Mouse (Mus musculus) olfactory bulb, adult 2 months (tissue): Measurements from ENCODE around the gene BC025920. TPM values are rescaled to one million over a fixed set of nuclear protein-coding genes. Genes with fewer than 3 reads are reported as not detected.

Experiments
- H3K27ac ChIP-seq: fragments of 200-500 bp; 2 replicates; pipeline ENCODE4 v1.5.1; 2012; ENCODE audit warnings: low read depth, low read length; ENCODE audit not compliant: insufficient read depth
- H3K4me1 ChIP-seq: fragments of 200-500 bp; 2 replicates; pipeline ENCODE4 v1.6.1; 2012; ENCODE audit warnings: low read length; ENCODE audit not compliant: control insufficient read depth, insufficient read depth
- H3K4me3 ChIP-seq: fragments of 200-500 bp; 2 replicates; pipeline ENCODE4 v1.5.1; 2012; ENCODE audit warnings: mild to moderate bottlenecking, low read depth, low read length, moderate library complexity; ENCODE audit not compliant: insufficient read depth
- CTCF ChIP-seq: fragments of 200-500 bp; IDR thresholded peaks from 2 replicates; pipeline ENCODE4 v1.5.1; 2012; ENCODE audit warnings: low read depth, mild to moderate bottlenecking, low read length, moderate library complexity; ENCODE audit not compliant: insufficient read depth
- POLR2A ChIP-seq: fragments of 200-500 bp; IDR thresholded peaks from 2 replicates; pipeline ENCODE4 v1.6.1; 2012; ENCODE audit warnings: mild to moderate bottlenecking, low read depth, low read length, moderate library complexity; ENCODE audit not compliant: insufficient read depth
- WGBS: fragments of 180-500 bp; shearing (Covaris S2); methylation state at CpG from one replicate; pipeline ENCODE4 v1.1.7; 2018; 5-methylcytosine and 5-hydroxymethylcytosine counted together
- polyA plus RNA-seq: library from polyadenylated mRNA; stranded (reverse); fragments of >200 nt; gene quantifications from 2 replicates; pipeline ENCODE4 v1.2.4, GENCODE M21; 2012; ENCODE audit warnings: low replicate concordance; ENCODE audit not compliant: missing spikeins, insufficient read depth, insufficient read length

BC025920 gene
- polyA plus RNA-seq, 1 experiment = not detected

DNA sequence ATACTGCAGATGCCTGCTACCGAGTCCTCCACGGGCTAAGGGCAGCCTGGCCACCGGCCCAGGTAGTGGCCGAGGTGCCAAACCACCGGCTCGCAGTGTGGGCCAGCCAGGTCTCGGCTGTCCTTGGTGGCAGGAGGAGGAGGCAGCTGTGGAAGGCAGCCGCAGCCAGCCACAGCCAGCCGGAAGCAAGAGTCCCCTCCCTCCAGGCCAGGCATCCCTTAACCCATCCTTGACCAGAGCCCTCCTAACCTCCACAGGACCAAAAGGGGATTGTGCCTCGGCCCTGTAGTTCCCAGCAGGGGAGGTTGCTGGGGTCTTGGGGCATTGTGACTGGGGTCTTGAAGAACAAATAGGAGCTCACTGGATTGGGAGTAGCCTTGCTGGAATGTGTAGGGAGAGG, 41.9 kb upstream of the BC025920 start:
- Histone ChIP-seq H3K4me1 (peaks cover 49% of the 10 kb centered on the region), H3K27ac (no peak overlapping the region), H3K4me3 (no peak overlapping the region)
- no peak for TF ChIP-seq CTCF
- TF ChIP-seq POLR2A = no peak
- 26% methylated on average over 10 of the region's 10 CpGs for WGBS

DNA sequence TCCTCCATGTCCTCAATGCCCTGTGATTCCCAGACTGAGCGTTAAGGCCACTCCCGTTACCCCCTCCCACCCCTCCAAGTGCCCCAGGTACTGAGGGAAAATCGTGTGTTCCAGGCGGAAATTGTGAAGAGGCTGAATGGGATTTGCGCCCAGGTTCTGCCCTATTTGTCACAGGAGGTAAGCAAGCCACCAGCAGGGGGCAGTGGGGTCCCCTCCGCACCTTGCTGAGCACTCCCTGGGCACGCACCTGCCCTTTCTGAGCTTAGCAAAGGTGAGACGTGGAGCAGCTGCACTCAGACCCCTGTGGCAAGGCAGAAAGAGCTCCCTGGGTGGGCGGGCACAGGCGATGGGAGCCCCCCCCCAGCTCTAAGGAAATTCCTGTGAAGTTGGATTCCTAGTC, 41.3 kb upstream of the BC025920 start:
- Histone ChIP-seq H3K4me1 (peaks cover 53% of the 10 kb centered on the region), H3K27ac (no peak overlapping the region), H3K4me3 (no peak overlapping the region)
- TF ChIP-seq POLR2A (no peak), CTCF (peak; percentile 68; the same call in 1 of the 2 replicates)
- WGBS = 60% methylated on average over 10 of the region's 10 CpGs

DNA sequence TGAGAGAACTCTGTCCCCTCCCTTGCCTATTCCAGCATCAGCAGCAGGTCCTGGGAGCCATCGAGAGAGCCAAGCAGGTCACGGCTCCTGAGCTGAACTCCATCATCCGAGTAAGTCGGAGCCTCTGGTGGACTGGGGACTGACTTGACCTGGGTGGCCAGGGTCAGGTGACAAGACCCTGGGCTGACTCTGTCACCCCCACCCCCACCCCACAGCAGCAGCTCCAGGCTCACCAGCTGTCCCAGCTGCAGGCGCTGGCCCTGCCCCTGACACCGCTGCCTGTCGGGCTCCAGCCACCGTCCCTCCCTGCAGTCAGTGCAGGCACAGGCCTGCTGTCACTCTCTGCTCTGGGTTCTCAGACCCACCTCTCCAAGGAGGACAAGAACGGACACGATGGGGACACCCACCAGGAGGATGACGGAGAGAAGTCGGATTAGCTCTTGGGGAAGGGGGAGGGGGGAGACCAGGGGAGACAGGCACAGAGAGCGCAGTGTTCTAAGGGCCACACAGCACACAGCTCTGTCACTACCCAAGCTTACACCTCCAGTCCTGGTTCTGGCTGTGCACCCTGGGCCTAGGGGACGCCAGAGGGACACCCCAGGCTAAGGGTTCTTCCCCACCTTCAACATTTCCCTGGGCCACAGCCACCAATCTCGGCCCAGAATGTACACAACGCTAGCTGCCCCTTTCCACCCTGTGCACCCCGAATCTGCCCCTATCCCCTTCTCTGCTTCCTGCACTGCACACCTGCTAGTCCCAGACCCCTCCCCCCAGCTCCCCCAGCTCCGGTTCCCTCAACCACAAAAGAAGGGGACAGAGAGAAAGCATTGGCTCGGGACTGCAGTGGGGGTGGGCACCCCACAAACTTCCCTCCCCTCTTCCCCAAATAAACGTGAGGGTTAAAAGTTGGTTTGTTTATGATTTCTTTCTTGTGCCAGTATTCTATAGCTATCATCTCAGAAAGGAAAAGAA, 40.5 kb upstream of the BC025920 start:
- peaks cover 60% of the 10 kb centered on the region for H3K4me1 ChIP-seq
- TF ChIP-seq CTCF = no peak
- no peak for TF ChIP-seq POLR2A
- WGBS = 61% methylated on average over 20 of the region's 20 CpGs
- H3K4me3 ChIP-seq = no peak overlapping the region
- no peak overlapping the region for H3K27ac ChIP-seq

DNA sequence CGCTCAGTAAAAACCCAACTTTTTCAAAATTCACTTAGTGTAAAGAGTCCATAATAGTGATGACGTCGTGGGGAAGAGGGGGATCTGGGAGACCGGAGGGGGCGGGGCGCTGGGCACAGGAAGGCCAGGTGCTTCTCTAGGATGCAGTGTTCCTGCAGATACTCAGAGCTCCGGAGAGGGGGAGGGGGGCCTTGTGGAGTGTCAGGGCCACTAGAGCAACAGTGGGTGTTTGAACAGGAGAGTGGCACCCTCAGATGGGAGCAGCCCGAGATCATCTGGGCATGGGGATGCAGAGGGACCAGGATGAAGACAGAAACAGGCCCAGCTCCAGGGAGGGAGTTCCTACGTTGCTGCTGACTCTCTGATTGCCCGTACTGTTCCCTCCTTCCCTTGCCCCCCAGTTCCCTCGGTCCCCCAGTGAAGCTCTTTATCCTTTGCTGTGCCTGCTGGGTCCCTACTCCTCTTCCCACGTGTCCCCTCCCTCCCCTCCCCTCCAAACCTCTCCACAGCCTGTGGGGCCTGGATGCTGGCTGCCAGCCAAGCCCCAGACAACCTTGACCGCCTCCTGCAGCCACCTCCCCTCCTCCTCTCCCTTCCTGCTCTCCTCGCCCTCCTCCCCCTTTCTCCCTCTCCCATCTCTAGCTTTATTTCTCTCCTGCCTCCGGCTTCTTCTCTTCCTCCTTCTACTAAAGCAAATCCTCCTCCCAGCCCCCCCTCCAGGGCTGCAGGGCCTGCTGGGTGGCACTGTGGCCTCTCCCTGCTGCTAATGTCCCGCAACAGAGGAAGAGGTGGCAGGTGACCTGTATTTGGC, 37.5 kb upstream of the BC025920 start:
- no peak overlapping the region for H3K4me3 ChIP-seq
- no peak overlapping the region for H3K27ac ChIP-seq
- WGBS = 27% methylated on average over 16 of the region's 16 CpGs
- peaks cover 57% of the 10 kb centered on the region for H3K4me1 ChIP-seq
- TF ChIP-seq POLR2A (no peak), CTCF (no peak)

DNA sequence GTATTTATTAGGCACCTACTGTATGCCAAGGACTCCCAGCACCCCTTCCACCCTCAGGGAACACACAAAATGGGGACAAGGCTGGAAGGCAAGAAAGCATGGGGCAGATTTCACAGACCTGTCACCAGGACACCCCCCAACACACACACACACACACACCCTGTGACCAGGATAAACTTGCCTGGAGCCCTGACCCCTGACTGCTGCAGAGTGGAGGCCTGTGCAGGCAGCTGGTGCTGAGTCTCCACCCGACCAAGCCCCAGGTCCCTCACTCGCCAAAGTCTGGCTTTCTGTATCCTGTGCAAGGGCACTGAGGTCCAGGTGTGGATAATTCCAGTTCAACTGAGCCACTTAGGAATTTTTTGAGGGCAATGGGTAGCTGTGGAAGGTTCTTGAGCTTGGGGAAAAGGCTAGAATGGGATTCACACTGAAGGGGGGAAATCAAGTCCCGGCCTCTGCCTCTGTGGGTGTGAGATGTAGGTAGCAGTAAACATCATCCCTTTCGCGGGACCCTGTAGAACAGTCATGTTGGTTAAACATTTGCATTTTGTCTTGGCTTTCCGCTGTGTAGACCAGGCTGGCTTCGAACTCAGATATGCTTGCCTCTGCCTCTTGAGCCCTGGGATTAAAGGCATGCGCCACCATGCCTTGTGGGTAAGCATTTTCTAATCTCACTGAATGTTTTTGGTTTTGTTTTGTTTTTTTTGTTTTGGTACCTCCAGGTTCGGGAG, 36.4 kb upstream of the BC025920 start:
- WGBS = 73% methylated on average over 9 of the region's 9 CpGs
- Histone ChIP-seq H3K27ac (peak overlapping the region; percentile 12; the same call in 1 of the 2 replicates), H3K4me3 (no peak overlapping the region), H3K4me1 (peaks cover 53% of the 10 kb centered on the region)
- TF ChIP-seq CTCF = no peak
- TF ChIP-seq POLR2A = no peak

DNA sequence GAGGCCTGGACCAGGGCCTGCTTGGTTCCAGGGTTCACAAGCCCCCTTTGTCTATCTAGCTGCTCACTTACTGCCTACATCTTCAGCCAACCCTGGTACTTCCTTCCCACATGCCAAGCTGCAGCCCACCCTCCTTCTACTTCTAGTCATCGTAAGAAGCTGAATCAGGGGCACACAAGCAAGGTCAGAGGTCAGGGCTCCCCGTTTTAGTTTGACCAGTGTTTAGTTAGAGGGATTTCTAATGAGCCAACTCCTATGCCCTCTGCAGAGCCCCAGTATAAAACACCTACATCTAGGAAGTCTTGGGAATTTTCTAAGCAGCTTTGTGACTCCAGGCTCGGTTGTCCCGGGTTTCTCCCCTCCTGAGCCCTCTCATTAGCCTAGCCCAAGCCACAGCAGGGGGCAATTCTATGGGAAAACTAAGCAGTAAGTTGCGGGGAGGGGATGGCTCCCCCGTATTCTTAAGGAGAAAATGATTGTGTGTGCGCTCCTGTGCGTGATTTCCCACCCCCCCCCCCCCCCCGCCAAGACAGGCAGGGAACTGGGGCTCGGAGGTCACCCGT, 35.8 kb upstream of the BC025920 start:
- no peak for TF ChIP-seq POLR2A
- no peak for TF ChIP-seq CTCF
- 4% methylated on average over 11 of the region's 11 CpGs for WGBS
- Histone ChIP-seq H3K27ac (peak overlapping the region; percentile 12; the same call in 1 of the 2 replicates), H3K4me3 (peak overlapping the region; percentile 53), H3K4me1 (peaks cover 50% of the 10 kb centered on the region)

DNA sequence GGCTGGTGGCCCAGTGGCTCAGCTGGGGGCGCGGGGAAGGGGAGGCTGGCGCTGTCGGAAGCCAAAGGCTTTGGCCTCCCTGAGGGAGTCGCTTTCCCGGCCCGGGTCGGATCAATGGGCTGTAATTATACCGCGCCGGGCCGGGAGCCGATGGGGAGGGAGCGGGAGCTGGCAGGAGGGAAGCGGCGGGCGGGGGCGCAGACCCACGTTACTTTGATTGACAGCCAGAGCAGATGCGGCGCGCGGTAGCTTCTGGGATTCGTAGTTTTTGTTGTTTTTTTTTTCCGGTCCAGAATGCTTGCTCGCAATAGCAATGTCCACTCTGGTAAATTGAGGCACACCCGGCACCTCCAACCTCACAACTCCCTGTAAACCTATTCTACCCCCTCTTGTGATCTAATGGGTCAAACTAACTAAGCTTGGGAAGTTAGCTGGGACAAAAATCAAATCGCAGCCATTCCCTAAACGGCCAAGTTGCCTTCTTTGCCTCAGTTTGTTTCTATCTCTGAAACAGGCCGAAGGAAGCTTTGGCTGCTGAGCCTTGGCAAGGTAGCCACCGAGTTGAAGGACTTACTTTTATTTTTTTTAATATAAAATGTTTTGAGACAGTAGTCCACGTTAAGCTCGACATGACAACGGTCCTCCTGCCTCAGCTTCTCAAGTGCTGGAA, 35.1 kb upstream of the BC025920 start:
- Histone ChIP-seq H3K4me1 (peaks cover 55% of the 10 kb centered on the region), H3K27ac (peak overlapping the region; percentile 27; the same call in 1 of the 2 replicates), H3K4me3 (peak overlapping the region; percentile 53)
- TF ChIP-seq POLR2A (no peak), CTCF (no peak)
- WGBS = under 1% methylated on average over 34 of the region's 34 CpGs

DNA sequence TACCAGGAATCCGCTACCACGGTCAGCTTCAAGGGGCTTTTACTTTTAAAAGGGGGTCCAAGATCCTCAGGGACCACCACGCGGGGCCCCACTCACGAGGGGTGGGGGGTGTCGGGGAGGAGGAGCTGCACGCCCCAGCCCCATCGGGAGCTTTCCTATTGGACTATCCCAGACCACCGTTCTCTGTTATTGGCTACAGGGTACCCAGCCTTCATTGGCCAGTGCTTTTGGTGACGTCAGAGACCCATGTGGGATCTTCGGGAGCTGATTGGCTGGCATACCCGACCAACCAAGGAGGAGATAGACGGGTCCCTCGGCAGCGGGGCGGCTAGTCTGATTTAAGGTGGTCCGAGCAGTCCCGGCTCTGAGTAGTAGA, 34.6 kb upstream of the BC025920 start:
- TF ChIP-seq POLR2A = no peak
- 0 out of 2 replicates have a peak, but pooled peaks have one; percentile 8 for TF ChIP-seq CTCF
- Histone ChIP-seq H3K4me3 (peak overlapping the region; percentile 53), H3K4me1 (peaks cover 59% of the 10 kb centered on the region), H3K27ac (peak overlapping the region; percentile 27; the same call in 1 of the 2 replicates)
- under 1% methylated on average over 18 of the region's 18 CpGs for WGBS
